Mouse (Mus musculus) ES-E14 (cell line): ENCODE data around the gene Gm10719.
"Not testable (repeated sequence)": the region's sequence is repeated elsewhere in the genome, so short reads cannot be mapped to it uniquely, and the experiment has no call there.

Source experiments
- HCFC1 ChIP-seq: IDR thresholded peaks from 2 replicates; pipeline ENCODE4 v1.6.1; 2012; ENCODE audit warnings: low read length, inconsistent platforms, borderline replicate concordance; ENCODE audit not compliant: insufficient read depth
- MAFK ChIP-seq: IDR thresholded peaks from 2 replicates; pipeline ENCODE4 v1.6.1; 2014; ENCODE audit warnings: mild to moderate bottlenecking, low read depth, low read length, inconsistent platforms; ENCODE audit not compliant: insufficient read depth
- ZNF384 ChIP-seq: IDR thresholded peaks from 2 replicates; pipeline ENCODE4 v1.6.1; 2012; ENCODE audit warnings: low read depth, low read length, inconsistent platforms

DNA sequence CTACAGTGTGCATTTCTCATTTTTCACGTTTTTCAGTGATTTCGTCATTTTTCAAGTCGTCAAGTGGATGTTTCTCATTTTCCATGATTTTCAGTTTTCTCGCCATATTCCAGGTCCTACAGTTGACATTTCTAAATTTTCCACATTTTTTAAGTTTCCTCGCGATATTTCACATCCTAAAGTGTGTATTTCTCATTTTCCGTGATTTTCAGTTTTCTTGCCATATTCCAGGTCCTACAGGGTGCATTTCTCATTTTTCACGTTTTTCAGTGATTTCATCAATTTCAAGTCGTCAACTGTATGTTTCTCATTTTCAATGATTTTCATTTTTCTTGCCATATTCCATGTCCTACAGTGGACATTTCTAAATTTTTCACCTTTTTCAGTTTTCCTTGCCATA, 1.9 kb upstream of the Gm10719 start, which contains the start of gene Gm10720:
- TF ChIP-seq ZNF384, HCFC1, MAFK: not testable (repeated sequence)
